Mouse (Mus musculus) lung, embryonic 16.5 days (tissue): ENCODE results near the gene Orai3. TPM values are rescaled to one million over a fixed set of nuclear protein-coding genes. Genes with fewer than 3 reads are reported as not detected.
A peak's percentile ranks its signal among the peaks of the same experiment; 100 is the strongest.

Source experiments
- ATAC-seq: fragments of 200-750 bp; cut with Nextera tagmentation; 2 replicates; pipeline ENCODE4 v1.8.0; 2017; ENCODE audit warnings: low read depth, mild to moderate bottlenecking, moderate library complexity
- H3K27ac ChIP-seq: fragments of 300-500 bp; sonication (generic); 2 replicates; pipeline ENCODE4 v1.5.1; 2014; ENCODE audit warnings: mild to moderate bottlenecking, control low read depth, low read length
- H3K27me3 ChIP-seq: fragments of 300-500 bp; sonication (generic); 2 replicates; pipeline ENCODE4 v1.6.1; 2014; ENCODE audit warnings: low read depth, low read length, mixed read lengths; ENCODE audit not compliant: control insufficient read depth, insufficient read depth
- H3K36me3 ChIP-seq: fragments of 300-500 bp; sonication (generic); 2 replicates; pipeline ENCODE4 v1.6.1; 2014; ENCODE audit warnings: low read length; ENCODE audit not compliant: control insufficient read depth, insufficient read depth
- H3K4me1 ChIP-seq: fragments of 300-500 bp; sonication (generic); replicated peaks from 2 replicates; pipeline ENCODE4 v1.6.1; 2014; ENCODE audit warnings: low read length, mixed read lengths; ENCODE audit not compliant: control insufficient read depth, insufficient read depth
- H3K4me2 ChIP-seq: fragments of 300-500 bp; sonication (generic); 2 replicates; pipeline ENCODE4 v1.6.1; 2014; ENCODE audit warnings: low read depth, low read length, control low read depth
- H3K4me3 ChIP-seq: fragments of 300-500 bp; sonication (generic); 2 replicates; pipeline ENCODE4 v1.5.1; 2014; ENCODE audit warnings: mild to moderate bottlenecking, low read length, control low read depth
- H3K9ac ChIP-seq: fragments of 300-500 bp; sonication (generic); 2 replicates; pipeline ENCODE4 v1.6.1; 2014; ENCODE audit warnings: low read length, control low read depth
- H3K9me3 ChIP-seq: fragments of 300-500 bp; sonication (generic); 2 replicates; pipeline ENCODE4 v1.6.1; 2016; ENCODE audit warnings: low read length; ENCODE audit not compliant: control insufficient read depth
- WGBS: fragments of 180-500 bp; shearing (Covaris S2); extraction: QIAGEN DNeasy Blood & Tissue Kit; methylation state at CpG from one replicate; pipeline ENCODE4 v1.1.7; 2014; 5-methylcytosine and 5-hydroxymethylcytosine counted together
- polyA plus RNA-seq: library from polyadenylated mRNA; unstranded; fragments of >200 nt; fragmentation: Nextera tagmentation; extraction: Ambion mirVana; gene quantifications from 2 replicates; pipeline ENCODE4 v1.2.1, GENCODE M21; 2015

Orai3 gene
- polyA plus RNA-seq, 1 experiment from 2014 or later = 29.1 TPM

DNA sequence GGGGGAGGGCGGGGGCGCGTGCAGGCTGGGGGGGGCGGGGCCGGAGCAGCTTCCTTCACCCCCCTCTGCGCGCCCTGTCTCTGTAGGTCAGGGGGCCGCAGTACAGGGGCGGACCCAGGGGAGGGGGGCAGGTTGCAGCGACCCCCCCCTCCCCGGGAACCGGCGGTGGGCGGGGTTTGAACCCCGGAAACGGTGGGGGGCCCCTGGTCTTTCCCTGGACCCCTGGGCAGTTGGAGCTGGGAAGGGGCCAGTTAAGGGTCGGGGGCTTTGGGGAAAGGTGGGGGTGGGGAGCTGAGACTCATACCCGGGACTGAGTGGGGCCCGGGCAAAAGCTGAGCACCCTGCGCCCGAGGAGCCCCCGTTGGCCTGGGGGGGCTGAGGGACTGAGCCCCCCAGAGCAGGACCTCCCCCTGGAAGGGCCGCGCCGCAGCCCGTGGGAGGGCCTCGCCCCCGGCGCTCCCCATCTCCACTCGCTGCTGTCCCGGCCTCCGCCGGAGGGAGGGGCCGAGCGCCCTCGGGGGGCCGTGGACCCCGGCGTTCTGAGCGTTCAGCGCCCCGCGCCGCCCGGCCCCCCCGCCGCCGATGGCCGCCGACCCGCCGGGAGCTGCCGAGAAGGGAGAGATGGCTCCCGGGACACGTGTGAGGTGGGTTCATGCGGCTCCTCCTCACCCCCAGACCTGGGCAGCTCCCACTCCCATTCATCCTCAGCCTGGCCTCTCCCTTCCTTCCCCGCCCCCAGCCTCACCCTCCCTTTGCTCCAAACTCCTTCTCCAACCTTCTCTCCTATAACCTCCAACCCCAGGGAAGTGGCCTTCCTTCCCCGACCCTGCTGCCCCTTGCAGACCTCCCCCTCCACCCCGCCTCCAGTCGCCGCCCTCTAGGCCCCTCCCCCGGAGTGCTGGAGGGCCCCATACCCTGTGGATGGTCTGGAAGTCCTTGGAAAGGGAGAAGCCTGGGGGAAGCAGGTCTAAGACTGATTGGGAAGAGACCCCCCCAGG is 22.8 kb upstream of the Orai3 start:
- Histone ChIP-seq H3K4me2 (peak overlapping the region; percentile 72), H3K9me3 (no peaks in the 10 kb centered on the region), H3K36me3 (peaks cover 25% of the 10 kb centered on the region), H3K4me3 (peak overlapping the region; percentile 84), H3K4me1 (peaks cover 17% of the 10 kb centered on the region), H3K27me3 (no peaks in the 10 kb centered on the region), H3K9ac (peak overlapping the region; percentile 87), H3K27ac (peak overlapping the region; percentile 90)
- 1% methylated on average over 33 of the region's 62 CpGs for WGBS
- peak; percentile 6; the same call in 1 of the 2 replicates for ATAC-seq

DNA sequence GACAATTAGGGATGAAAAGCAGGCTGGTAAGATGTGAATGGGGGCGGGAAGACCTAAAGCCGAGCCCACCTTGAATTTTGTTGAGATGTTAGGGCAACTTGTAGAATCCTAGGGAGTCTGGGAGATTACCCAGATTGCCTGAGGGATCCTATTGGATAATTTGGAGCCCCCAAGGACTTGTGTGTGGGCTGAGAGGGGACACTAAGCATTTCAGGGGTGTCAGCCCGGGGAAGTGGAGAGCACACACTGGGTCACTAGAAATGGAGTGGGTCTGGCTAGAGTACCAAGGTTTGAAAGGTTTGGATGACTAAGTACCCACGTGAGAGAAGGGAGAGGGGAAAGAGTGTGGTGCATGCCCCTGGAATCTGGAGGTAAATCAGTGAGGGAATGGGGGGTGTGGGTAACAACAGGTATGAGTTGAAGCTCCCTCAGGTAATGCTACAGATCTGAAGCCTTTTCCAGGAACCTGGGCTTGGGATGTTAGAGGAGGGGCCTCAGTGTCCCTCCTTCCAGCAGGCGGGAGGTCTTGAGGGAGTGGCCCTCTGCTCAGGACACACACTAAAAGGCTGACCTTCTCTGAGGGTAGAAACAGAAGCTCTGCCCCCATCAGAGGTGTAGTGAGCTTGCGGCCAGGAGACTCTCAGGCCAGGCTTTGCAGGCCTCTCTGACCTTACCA is 21.9 kb upstream of the Orai3 start:
- H3K9ac ChIP-seq = peak overlapping the region; percentile 87
- peak overlapping the region; percentile 90 for H3K27ac ChIP-seq
- peak overlapping the region; percentile 72 for H3K4me2 ChIP-seq
- peaks cover 17% of the 10 kb centered on the region for H3K4me1 ChIP-seq
- H3K4me3 ChIP-seq = peak overlapping the region; percentile 84
- ATAC-seq = no peak
- H3K27me3 ChIP-seq = no peaks in the 10 kb centered on the region
- H3K36me3 ChIP-seq = peaks cover 32% of the 10 kb centered on the region
- WGBS = 38% methylated on average over 6 of the region's 6 CpGs
- H3K9me3 ChIP-seq = no peaks in the 10 kb centered on the region

DNA sequence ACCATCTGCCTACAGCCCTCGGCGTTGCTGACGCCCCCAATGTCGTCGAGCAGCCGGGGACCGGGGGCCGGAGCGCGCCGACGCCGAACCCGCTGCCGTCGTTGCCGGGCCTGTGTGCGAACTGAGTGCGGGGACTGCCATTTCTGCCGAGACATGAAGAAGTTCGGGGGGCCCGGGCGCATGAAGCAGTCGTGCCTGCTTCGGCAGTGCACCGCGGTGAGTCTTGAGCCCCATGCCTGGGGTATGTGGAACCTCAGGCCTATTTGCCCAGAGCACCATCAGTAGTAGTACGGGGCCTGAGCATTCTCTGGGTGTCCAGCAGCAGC is 21.4 kb upstream of the Orai3 start:
- Histone ChIP-seq H3K4me1 (peaks cover 17% of the 10 kb centered on the region), H3K27me3 (no peaks in the 10 kb centered on the region), H3K4me3 (no peak overlapping the region), H3K9ac (no peak overlapping the region), H3K27ac (no peak overlapping the region), H3K36me3 (peaks cover 34% of the 10 kb centered on the region), H3K9me3 (no peaks in the 10 kb centered on the region), H3K4me2 (no peak overlapping the region)
- ATAC-seq = no peak
- 87% methylated on average over 28 of the region's 28 CpGs for WGBS

DNA sequence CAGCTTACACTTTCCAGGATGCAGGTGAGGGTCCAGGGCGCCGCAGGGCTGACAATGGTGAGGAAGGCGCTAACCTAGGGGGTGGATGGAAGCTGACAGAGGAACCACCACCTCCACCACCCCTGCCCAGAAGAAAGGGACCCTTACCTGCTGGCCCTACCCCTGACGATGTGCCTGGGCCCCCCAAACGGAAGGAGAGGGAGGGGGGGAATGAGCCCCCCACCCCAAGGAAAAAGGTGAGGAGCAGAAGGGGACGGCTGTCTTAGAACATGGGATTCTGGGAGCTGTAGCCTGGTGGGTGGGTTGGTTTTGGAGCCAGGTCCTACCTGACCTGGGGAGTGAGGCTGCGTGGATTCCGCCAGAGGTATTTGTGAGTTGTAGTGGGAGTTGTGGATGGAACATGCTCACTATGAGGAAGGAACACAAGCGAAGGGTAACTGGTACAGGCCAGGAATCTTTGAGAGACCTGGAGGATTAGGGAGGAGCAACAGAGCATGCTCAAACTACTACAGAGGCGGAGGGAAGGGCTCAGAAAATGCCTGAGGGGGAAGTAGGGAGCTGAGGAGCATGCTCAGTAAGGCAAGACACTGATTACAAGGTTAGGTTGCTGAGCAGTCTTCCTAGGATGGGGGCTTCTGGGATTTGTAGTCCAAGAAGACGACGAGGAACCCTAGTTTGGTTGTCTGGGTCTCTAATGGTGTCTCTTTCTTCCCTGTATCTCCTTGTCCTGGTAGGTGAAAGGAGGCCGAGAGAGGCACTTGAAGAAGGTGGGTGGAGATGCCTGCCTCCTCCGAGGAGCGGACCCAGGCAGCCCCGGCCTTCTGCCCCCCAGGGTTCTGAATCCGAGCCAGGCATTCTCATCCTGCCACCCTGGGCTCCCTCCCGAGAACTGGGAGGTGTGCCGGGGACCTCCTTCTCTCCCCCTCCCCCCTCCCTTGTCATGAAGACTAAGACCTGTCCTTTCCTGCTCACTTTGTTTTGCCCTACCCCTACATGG is 19.2 kb upstream of the Orai3 start:
- Histone ChIP-seq H3K27ac (no peak overlapping the region), H3K9ac (no peak overlapping the region), H3K36me3 (peaks cover 39% of the 10 kb centered on the region), H3K4me2 (no peak overlapping the region), H3K4me3 (no peak overlapping the region), H3K4me1 (peaks cover 10% of the 10 kb centered on the region), H3K27me3 (no peaks in the 10 kb centered on the region), H3K9me3 (no peaks in the 10 kb centered on the region)
- ATAC-seq = no peak
- 81% methylated on average over 19 of the region's 19 CpGs for WGBS

DNA sequence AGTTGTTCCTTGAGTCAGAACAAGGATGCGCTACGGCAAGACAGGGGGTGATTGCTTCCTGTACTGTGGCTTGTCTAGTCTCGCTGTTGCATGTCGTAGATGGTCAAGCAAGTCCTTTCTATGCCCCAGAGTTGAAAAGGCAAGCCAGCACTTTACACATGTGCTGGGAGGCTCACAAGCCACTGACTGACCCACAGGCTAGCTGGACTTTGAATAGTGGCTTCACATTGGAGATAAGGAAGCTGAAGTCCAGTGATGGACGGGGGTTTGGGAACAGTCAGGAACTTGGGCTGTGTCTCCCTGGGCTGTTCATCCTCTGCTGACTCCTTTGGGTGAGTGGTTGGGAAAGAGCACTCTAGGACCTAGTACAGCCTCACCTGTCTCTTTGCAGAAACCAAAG is 18.0 kb upstream of the Orai3 start:
- WGBS = 92% methylated on average over 5 of the region's 5 CpGs
- Histone ChIP-seq H3K9ac (no peak overlapping the region), H3K4me2 (no peak overlapping the region)

DNA sequence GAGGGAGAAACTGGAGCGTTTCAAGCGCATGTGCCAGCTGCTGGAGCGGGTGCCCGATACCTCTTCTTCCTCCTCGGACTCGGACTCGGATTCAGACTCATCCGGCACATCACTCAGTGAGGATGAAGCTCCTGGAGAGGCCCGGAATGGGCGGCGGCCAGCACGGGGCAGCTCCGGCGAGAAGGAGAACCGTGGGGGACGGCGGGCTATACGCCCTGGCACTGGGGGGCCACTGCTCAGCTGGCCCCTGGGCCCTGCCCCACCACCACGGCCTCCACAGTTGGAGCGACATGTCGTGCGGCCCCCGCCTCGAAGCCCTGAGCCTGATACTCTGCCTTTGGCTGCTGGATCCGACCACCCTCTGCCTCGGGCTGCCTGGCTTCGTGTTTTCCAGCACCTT is 17.5 kb upstream of the Orai3 start:
- no peaks in the 10 kb centered on the region for H3K27me3 ChIP-seq
- peaks cover 39% of the 10 kb centered on the region for H3K36me3 ChIP-seq

More for the DNA sequence above, 18.0 kb upstream of the Orai3 start:
- Histone ChIP-seq H3K27ac (no peak overlapping the region), H3K4me3 (no peak overlapping the region), H3K9me3 (no peaks in the 10 kb centered on the region), H3K4me1 (peaks cover 10% of the 10 kb centered on the region), H3K27me3 (no peaks in the 10 kb centered on the region), H3K36me3 (peaks cover 39% of the 10 kb centered on the region)
- ATAC-seq = no peak

DNA sequence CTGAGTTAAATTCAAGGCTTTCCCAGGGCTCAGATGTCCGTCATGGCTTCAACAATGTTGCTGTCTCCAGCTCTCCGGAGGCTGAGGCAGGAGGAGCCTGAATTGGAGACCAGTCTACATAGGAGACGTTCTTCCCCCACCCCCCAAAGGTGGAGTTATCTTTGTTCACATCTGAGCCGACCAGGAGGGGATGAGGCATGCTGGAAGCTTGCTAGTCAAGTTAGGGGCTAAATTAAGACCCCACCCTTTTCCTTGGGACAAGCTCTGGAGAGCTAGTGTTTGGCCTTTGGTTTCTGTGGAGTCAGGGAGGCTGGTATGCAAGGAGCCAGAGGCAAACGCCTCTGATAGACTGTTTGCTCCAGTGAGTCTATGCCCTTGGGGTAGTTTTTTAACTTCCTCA is 16.5 kb upstream of the Orai3 start:
- Histone ChIP-seq H3K4me2 (no peak overlapping the region), H3K9me3 (no peaks in the 10 kb centered on the region), H3K4me3 (no peak overlapping the region), H3K36me3 (peaks cover 39% of the 10 kb centered on the region), H3K9ac (no peak overlapping the region), H3K4me1 (no peaks in the 10 kb centered on the region), H3K27me3 (no peaks in the 10 kb centered on the region), H3K27ac (no peak overlapping the region)
- 60% methylated on average over 5 of the region's 5 CpGs for WGBS
- no peak for ATAC-seq

More for the DNA sequence above, 17.5 kb upstream of the Orai3 start:
- Histone ChIP-seq H3K4me1 (peaks cover 9% of the 10 kb centered on the region), H3K9me3 (no peaks in the 10 kb centered on the region), H3K27ac (no peak overlapping the region), H3K4me2 (no peak overlapping the region), H3K9ac (no peak overlapping the region), H3K4me3 (no peak overlapping the region)
- WGBS = 92% methylated on average over 27 of the region's 27 CpGs
- ATAC-seq = no peak

DNA sequence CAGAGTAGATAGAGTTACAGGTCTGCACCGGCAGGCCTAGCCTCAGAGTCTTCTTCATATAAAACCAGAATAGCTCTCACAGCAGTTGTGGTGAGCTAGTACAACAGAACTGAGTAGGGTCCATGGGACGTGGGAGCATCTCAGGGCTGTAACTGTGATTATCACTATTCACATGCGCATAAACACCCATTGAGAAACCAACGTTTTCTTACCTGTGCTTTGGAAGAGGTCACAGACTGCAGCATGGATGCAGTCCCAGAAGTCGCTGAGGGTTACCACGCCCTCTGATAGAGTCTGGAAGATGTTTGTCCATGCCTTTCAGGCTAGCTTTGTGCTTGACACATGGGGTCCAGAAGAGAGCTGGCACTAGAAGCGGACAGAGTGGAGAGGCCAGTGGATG is 15.9 kb upstream of the Orai3 start:
- Histone ChIP-seq H3K36me3 (peaks cover 38% of the 10 kb centered on the region), H3K27me3 (no peaks in the 10 kb centered on the region), H3K27ac (no peak overlapping the region), H3K4me2 (no peak overlapping the region), H3K4me1 (no peaks in the 10 kb centered on the region), H3K4me3 (no peak overlapping the region), H3K9ac (no peak overlapping the region), H3K9me3 (no peaks in the 10 kb centered on the region)
- no peak for ATAC-seq
- 82% methylated on average over 7 of the region's 7 CpGs for WGBS
